Mouse (Mus musculus) thymus, adult 2 months (tissue): Measurements from ENCODE around the gene Dnah5.

ENCODE experiments used
- CTCF ChIP-seq: fragments of 200-500 bp; IDR thresholded peaks from 2 replicates; pipeline ENCODE4 v1.5.1; 2012; ENCODE audit warnings: mild to moderate bottlenecking, control low read depth, low read length, moderate library complexity, borderline replicate concordance; ENCODE audit not compliant: control insufficient read depth, poor library complexity, insufficient read depth; ENCODE audit errors: extremely low read depth
- POLR2A ChIP-seq: fragments of 200-500 bp; IDR thresholded peaks from 2 replicates; pipeline ENCODE4 v1.6.1; 2012; ENCODE audit warnings: mild to moderate bottlenecking, low read length, control low read depth, moderate library complexity; ENCODE audit not compliant: control insufficient read depth, poor library complexity, insufficient read depth; ENCODE audit errors: extremely low read depth

- no peak for TF ChIP-seq POLR2A
- TF ChIP-seq CTCF, result no peak
These were observed 41.3 kb upstream of the Dnah5 start for GRCm38 (mm10) chr15:28162291-28162690.
